Mouse (Mus musculus) C3H10T1/2 (cell line): ENCODE measurements around the gene Retnlg. TPM values are rescaled to one million over a fixed set of nuclear protein-coding genes. Genes with fewer than 3 reads are reported as not detected.

Experiments used
- polyA plus RNA-seq, 2 experiments: library from polyadenylated mRNA; unstranded; fragments of >200 nt; fragmentation: generic; extraction: Trizol; gene quantifications; one replicate each; pipeline ENCODE4 v1.2.1; 2012; ENCODE audit warnings: missing spikeins in 2 of 2

Gene Retnlg
- not detected for polyA plus RNA-seq

GRCm38 (mm10) chr16:48872321-48872720 is at the start of gene Retnlg:
TSS of gene Retnlg (plus strand) at chr16:48872621.

GRCm38 (mm10) chr16:48842266-48842665 is 30.2 kb upstream of the Retnlg start, which contains the start of gene Retnla:
TSS of gene Retnla (plus strand) at chr16:48842551.

Other genes starting within 250 kb of the Retnlg start
- gene Trat1, start 100.6 kb upstream of the Retnlg start, polyA plus RNA-seq, result not detected
- gene Retnlb, start 55.8 kb upstream of the Retnlg start, polyA plus RNA-seq, result not detected
- not detected for gene Retnla, start 30.1 kb upstream of the Retnlg start, polyA plus RNA-seq
- 1 to 10 TPM in 1 of 2 experiments, under 1 TPM in 1; 0.19 to 1.5 TPM for gene Dzip3, start 121.5 kb downstream of the Retnlg start, polyA plus RNA-seq
- 1 to 10 TPM in 1 of 2 experiments, under 1 TPM in 1; 0.48 to 4.1 TPM for gene Cip2a, start 121.6 kb downstream of the Retnlg start, polyA plus RNA-seq
- gene Myh15, start 184.9 kb downstream of the Retnlg start, polyA plus RNA-seq, result not detected